Mouse (Mus musculus): ENCODE results near the gene Ipo9. TPM values are rescaled to one million over a fixed set of nuclear protein-coding genes. Genes with fewer than 3 reads are reported as not detected.

Ipo9 gene
- polyA plus RNA-seq, 1 experiment = 58.3 TPM

GRCm38 (mm10) chr1:135373171-135373677 is 57.1 kb downstream of the Ipo9 start:
- Histone ChIP-seq H3K4me3 (ENCODE audit: insufficient read depth, low read depth, low read length) (no peak overlapping the region), H3K4me1 (ENCODE audit: control insufficient read depth, insufficient read depth, low read length) (peaks cover 3% of the 10 kb centered on the region; the same call in 1 of the 2 replicates), H3K27me3 (replicated peaks; ENCODE audit: control insufficient read depth, insufficient read depth, low read length) (no peaks in the 10 kb centered on the region), H3K27ac (ENCODE audit: insufficient read depth, low read depth, low read length) (no peak overlapping the region), H3K36me3 (ENCODE audit: control insufficient read depth, insufficient read depth, low read length) (no peaks in the 10 kb centered on the region)
- WGBS = 92% methylated on average over 4 of the region's 4 CpGs
- DNase-seq = no peak
- TF ChIP-seq POLR2A (IDR thresholded peaks at IDR 0.05; ENCODE audit: low read depth, low read length) = no peak
- no peak for TF ChIP-seq CTCF (conservative IDR thresholded peaks at IDR 0.05; ENCODE audit: insufficient read depth, insufficient read length, low read depth, low read length)

GRCm38 (mm10) chr1:135369415-135369814 is 60.9 kb downstream of the Ipo9 start:
- H3K36me3 ChIP-seq (ENCODE audit: control insufficient read depth, insufficient read depth, low read length) = no peaks in the 10 kb centered on the region
- H3K4me1 ChIP-seq (ENCODE audit: control insufficient read depth, insufficient read depth, low read length) = peaks cover 3% of the 10 kb centered on the region; the same call in 1 of the 2 replicates
- WGBS = 90% methylated on average over 5 of the region's 5 CpGs
- DNase-seq = no peak
- H3K27ac ChIP-seq (ENCODE audit: insufficient read depth, low read depth, low read length) = no peak overlapping the region
- no peak overlapping the region for H3K4me3 ChIP-seq (ENCODE audit: insufficient read depth, low read depth, low read length)
- TF ChIP-seq CTCF (conservative IDR thresholded peaks at IDR 0.05; ENCODE audit: insufficient read depth, insufficient read length, low read depth, low read length) (no peak), POLR2A (IDR thresholded peaks at IDR 0.05; ENCODE audit: low read depth, low read length) (no peak)
- H3K27me3 ChIP-seq (replicated peaks; ENCODE audit: control insufficient read depth, insufficient read depth, low read length) = no peaks in the 10 kb centered on the region

- DNase-seq = peak; percentile 86
- H3K4me1 ChIP-seq (ENCODE audit: control insufficient read depth, insufficient read depth, low read length) = peaks cover 3% of the 10 kb centered on the region; the same call in 1 of the 2 replicates
- whole genome bisulfite sequencing = 6% methylated on average over 14 of the region's 14 CpGs
- no peaks in the 10 kb centered on the region for H3K36me3 ChIP-seq (ENCODE audit: control insufficient read depth, insufficient read depth, low read length)
- no peak overlapping the region for H3K27ac ChIP-seq (ENCODE audit: insufficient read depth, low read depth, low read length)
- peak; percentile 65 for TF ChIP-seq CTCF (conservative IDR thresholded peaks at IDR 0.05; ENCODE audit: insufficient read depth, insufficient read length, low read depth, low read length)
- TF ChIP-seq POLR2A (IDR thresholded peaks at IDR 0.05; ENCODE audit: low read depth, low read length) = no peak
- H3K27me3 ChIP-seq (replicated peaks; ENCODE audit: control insufficient read depth, insufficient read depth, low read length) = no peaks in the 10 kb centered on the region
- peak overlapping the region; percentile 8 for H3K4me3 ChIP-seq (ENCODE audit: insufficient read depth, low read depth, low read length)
Measured at GRCm38 (mm10) chr1:135368982-135369381, 61.3 kb downstream of the Ipo9 start.

GRCm38 (mm10) chr1:135368245-135368644 is 62.1 kb downstream of the Ipo9 start:
- 1% methylated on average over 20 of the region's 20 CpGs for WGBS

GRCm38 (mm10) chr1:135367595-135367994 is 62.7 kb downstream of the Ipo9 start:
- H3K27ac ChIP-seq (ENCODE audit: insufficient read depth, low read depth, low read length) = no peak overlapping the region
- DNase-seq = no peak
- H3K27me3 ChIP-seq (replicated peaks; ENCODE audit: control insufficient read depth, insufficient read depth, low read length) = no peaks in the 10 kb centered on the region
- H3K4me3 ChIP-seq (ENCODE audit: insufficient read depth, low read depth, low read length) = no peak overlapping the region
- TF ChIP-seq POLR2A (IDR thresholded peaks at IDR 0.05; ENCODE audit: low read depth, low read length) = no peak
- TF ChIP-seq CTCF (conservative IDR thresholded peaks at IDR 0.05; ENCODE audit: insufficient read depth, insufficient read length, low read depth, low read length) = no peak
- 72% methylated on average over 8 of the region's 8 CpGs for WGBS
- H3K36me3 ChIP-seq (ENCODE audit: control insufficient read depth, insufficient read depth, low read length) = no peaks in the 10 kb centered on the region
- H3K4me1 ChIP-seq (ENCODE audit: control insufficient read depth, insufficient read depth, low read length) = peaks cover 3% of the 10 kb centered on the region; the same call in 1 of the 2 replicates

More at GRCm38 (mm10) chr1:135368245-135368644, 62.1 kb downstream of the Ipo9 start:
- DNase-seq = peak; percentile 93
- Histone ChIP-seq H3K27ac (ENCODE audit: insufficient read depth, low read depth, low read length) (no peak overlapping the region), H3K4me1 (ENCODE audit: control insufficient read depth, insufficient read depth, low read length) (peaks cover 3% of the 10 kb centered on the region; the same call in 1 of the 2 replicates), H3K27me3 (replicated peaks; ENCODE audit: control insufficient read depth, insufficient read depth, low read length) (no peaks in the 10 kb centered on the region), H3K36me3 (ENCODE audit: control insufficient read depth, insufficient read depth, low read length) (no peaks in the 10 kb centered on the region), H3K4me3 (ENCODE audit: insufficient read depth, low read depth, low read length) (peak overlapping the region; percentile 33)
- TF ChIP-seq POLR2A (IDR thresholded peaks at IDR 0.05; ENCODE audit: low read depth, low read length) = no peak
- peak; percentile 92 for TF ChIP-seq CTCF (conservative IDR thresholded peaks at IDR 0.05; ENCODE audit: insufficient read depth, insufficient read length, low read depth, low read length)

- H3K4me1 ChIP-seq (ENCODE audit: control insufficient read depth, insufficient read depth, low read length) = peaks cover 3% of the 10 kb centered on the region; the same call in 1 of the 2 replicates
- H3K27ac ChIP-seq (ENCODE audit: insufficient read depth, low read depth, low read length) = no peak overlapping the region
- no peaks in the 10 kb centered on the region for H3K36me3 ChIP-seq (ENCODE audit: control insufficient read depth, insufficient read depth, low read length)
- H3K4me3 ChIP-seq (ENCODE audit: insufficient read depth, low read depth, low read length) = no peak overlapping the region
- WGBS = 65% methylated on average over 7 of the region's 7 CpGs
- TF ChIP-seq POLR2A (IDR thresholded peaks at IDR 0.05; ENCODE audit: low read depth, low read length) (no peak), CTCF (conservative IDR thresholded peaks at IDR 0.05; ENCODE audit: insufficient read depth, insufficient read length, low read depth, low read length) (no peak)
- H3K27me3 ChIP-seq (replicated peaks; ENCODE audit: control insufficient read depth, insufficient read depth, low read length) = no peaks in the 10 kb centered on the region
- no peak for DNase-seq
Measured at GRCm38 (mm10) chr1:135367005-135367404, 63.3 kb downstream of the Ipo9 start.

- TF ChIP-seq CTCF (conservative IDR thresholded peaks at IDR 0.05; ENCODE audit: insufficient read depth, insufficient read length, low read depth, low read length) (no peak), POLR2A (IDR thresholded peaks at IDR 0.05; ENCODE audit: low read depth, low read length) (no peak)
- H3K4me3 ChIP-seq (ENCODE audit: insufficient read depth, low read depth, low read length) = no peak overlapping the region
- H3K4me1 ChIP-seq (ENCODE audit: control insufficient read depth, insufficient read depth, low read length) = peaks cover 3% of the 10 kb centered on the region; the same call in 1 of the 2 replicates
- H3K27me3 ChIP-seq (replicated peaks; ENCODE audit: control insufficient read depth, insufficient read depth, low read length) = no peaks in the 10 kb centered on the region
- no peak overlapping the region for H3K27ac ChIP-seq (ENCODE audit: insufficient read depth, low read depth, low read length)
- no peaks in the 10 kb centered on the region for H3K36me3 ChIP-seq (ENCODE audit: control insufficient read depth, insufficient read depth, low read length)
- DNase-seq = peak; percentile 57
Measured at GRCm38 (mm10) chr1:135366380-135366779, 63.9 kb downstream of the Ipo9 start.
